Mouse (Mus musculus) bone marrow macrophage, adult 2 months (primary cell): ENCODE data around the gene Lrp2bp.

Experiments used
- CTCF ChIP-seq: IDR thresholded peaks from 2 replicates; pipeline ENCODE4 v1.5.1; 2012; ENCODE audit warnings: low read depth, mild to moderate bottlenecking, low read length, moderate library complexity
- POLR2A ChIP-seq: IDR thresholded peaks from 2 replicates; pipeline ENCODE4 v1.6.1; 2012; ENCODE audit warnings: mild to moderate bottlenecking, low read depth, low read length, borderline replicate concordance

- TF ChIP-seq POLR2A: no peak
- TF ChIP-seq CTCF: no peak
These were observed 74.5 kb downstream of the Lrp2bp start for GRCm38 (mm10) chr8:46073540-46074140.
